Mouse (Mus musculus) CH12.LX (cell line): ENCODE data around the gene Dgkz. TPM values are rescaled to one million over a fixed set of nuclear protein-coding genes. Genes with fewer than 3 reads are reported as not detected.

Source experiments
- DNase-seq: peaks from one replicate; pipeline ENCODE4 v3.0.0-alpha.2; 2013; ENCODE audit errors: extremely low read depth
- H3K27ac ChIP-seq: 2 replicates; pipeline ENCODE4 v1.5.1; 2012; ENCODE audit warnings: low read depth, mild to moderate bottlenecking, control low read depth, moderate library complexity; ENCODE audit not compliant: insufficient read depth
- H3K27me3 ChIP-seq: replicated peaks from 2 replicates; pipeline ENCODE3; 2012; ENCODE audit warnings: inconsistent platforms
- H3K36me3 ChIP-seq, 2 experiments: replicated peaks in 1 of 2; 2 replicates each; pipeline versions ENCODE3 to v1.6.1; 2012; ENCODE audit warnings: inconsistent platforms in 1 of 2, low read length in 1 of 2, mild to moderate bottlenecking in 1 of 2, mixed read lengths in 1 of 2, moderate library complexity in 1 of 2; ENCODE audit not compliant: control insufficient read depth in 1 of 2, insufficient read depth in 1 of 2
- H3K4me1 ChIP-seq, 2 experiments: 2 replicates each; pipeline ENCODE4 v1.6.1; 2012; ENCODE audit warnings: inconsistent platforms in 1 of 2, moderate library complexity in 1 of 2; ENCODE audit not compliant: insufficient read depth in 2 of 2, control insufficient read depth in 1 of 2
- H3K4me2 ChIP-seq: 2 replicates; pipeline ENCODE4 v1.6.1; 2012; ENCODE audit warnings: low read depth, mild to moderate bottlenecking, control low read depth; ENCODE audit not compliant: poor library complexity, insufficient read depth, severe bottlenecking
- H3K4me3 ChIP-seq, 3 experiments: fragments of 150-350 bp in 1 of 3; sonication (generic) in 1 of 3; replicated peaks in 1 of 3; 2 replicates each; pipeline versions ENCODE3 to v1.5.1; 2011 to 2012; ENCODE audit warnings: low read depth in 2 of 3, low read length in 2 of 3, mild to moderate bottlenecking in 2 of 3, moderate library complexity in 2 of 3, control low read depth in 1 of 3, improper control_type of control experiment in 1 of 3, inconsistent platforms in 1 of 3, mixed read lengths in 1 of 3; ENCODE audit not compliant: poor library complexity in 1 of 3
- H3K79me2 ChIP-seq: replicated peaks from 2 replicates; pipeline ENCODE4 v1.6.1; 2012; ENCODE audit warnings: mild to moderate bottlenecking, moderate library complexity; ENCODE audit not compliant: control insufficient read depth, poor library complexity, insufficient read depth, severe bottlenecking; ENCODE audit errors: extremely low read depth
- H3K9ac ChIP-seq: 2 replicates; pipeline ENCODE4 v1.6.1; 2012; ENCODE audit warnings: low read depth, mild to moderate bottlenecking, control low read depth, moderate library complexity; ENCODE audit not compliant: insufficient read depth
- H3K9me3 ChIP-seq: replicated peaks from 2 replicates; pipeline ENCODE3; 2012; ENCODE audit warnings: low read length, inconsistent platforms, mixed read lengths
- BHLHE40 ChIP-seq: IDR thresholded peaks from 2 replicates; pipeline ENCODE4 v1.6.1; 2011; ENCODE audit warnings: mild to moderate bottlenecking, low read depth, low read length, improper control_type of control experiment
- CTCF ChIP-seq, 2 experiments: IDR thresholded peaks in 1 of 2; conservative IDR thresholded peaks in 1 of 2; 2 replicates each; pipeline ENCODE4 v1.5.1; 2011 to 2012; ENCODE audit warnings: low read depth in 2 of 2, low read length in 2 of 2, improper control_type of control experiment in 1 of 2, inconsistent platforms in 1 of 2, mild to moderate bottlenecking in 1 of 2, moderate library complexity in 1 of 2
- E2F4 ChIP-seq: IDR thresholded peaks from 2 replicates; pipeline ENCODE4 v1.6.1; 2011; ENCODE audit warnings: low read depth, low read length, improper control_type of control experiment; ENCODE audit not compliant: insufficient replicate concordance
- EP300 ChIP-seq: IDR thresholded peaks from 2 replicates; pipeline ENCODE4 v1.6.1; 2011; ENCODE audit warnings: low read length, improper control_type of control experiment
- ETS1 ChIP-seq: conservative IDR thresholded peaks from 2 replicates; pipeline ENCODE4 v1.6.1; 2012; ENCODE audit warnings: low read depth, mild to moderate bottlenecking, inconsistent platforms, low read length, improper control_type of control experiment, moderate library complexity
- HCFC1 ChIP-seq: IDR thresholded peaks from 2 replicates; pipeline ENCODE4 v1.6.1; 2012; ENCODE audit warnings: low read depth, mild to moderate bottlenecking, inconsistent platforms, low read length, improper control_type of control experiment
- IRF4 ChIP-seq: IDR thresholded peaks from 2 replicates; pipeline ENCODE4 v1.6.1; 2014; ENCODE audit warnings: low read depth, mild to moderate bottlenecking, inconsistent platforms, low read length, improper control_type of control experiment
- JUND ChIP-seq: conservative IDR thresholded peaks from 2 replicates; pipeline ENCODE4 v1.6.1; 2011; ENCODE audit warnings: low read depth, low read length, improper control_type of control experiment
- KAT2A ChIP-seq: IDR thresholded peaks from 2 replicates; pipeline ENCODE4 v1.6.1; 2012; ENCODE audit warnings: low read length, improper control_type of control experiment, inconsistent platforms; ENCODE audit not compliant: insufficient replicate concordance
- MEF2A ChIP-seq: IDR thresholded peaks from 2 replicates; pipeline ENCODE4 v1.6.1; 2014; ENCODE audit warnings: low read depth, mild to moderate bottlenecking, inconsistent platforms, low read length, improper control_type of control experiment, borderline replicate concordance
- MYC ChIP-seq: IDR thresholded peaks from 2 replicates; pipeline ENCODE4 v1.6.1; 2011; ENCODE audit warnings: low read depth, mild to moderate bottlenecking, improper control_type of control experiment, low read length
- NRF1 ChIP-seq: IDR thresholded peaks from 2 replicates; pipeline ENCODE4 v1.6.1; 2014; ENCODE audit warnings: low read depth, mild to moderate bottlenecking, inconsistent platforms, low read length, improper control_type of control experiment, moderate library complexity
- PAX5 ChIP-seq: IDR thresholded peaks from 2 replicates; pipeline ENCODE4 v1.6.1; 2012; ENCODE audit warnings: low read length, inconsistent platforms, mixed read lengths
- POLR2AphosphoS2 ChIP-seq: IDR thresholded peaks from 2 replicates; pipeline ENCODE4 v1.6.1; 2011; ENCODE audit warnings: low read depth, low read length, improper control_type of control experiment
- RAD21 ChIP-seq: IDR thresholded peaks from 2 replicates; pipeline ENCODE4 v1.6.1; 2011; ENCODE audit warnings: low read depth, mild to moderate bottlenecking, low read length, improper control_type of control experiment, moderate library complexity
- SIN3A ChIP-seq: IDR thresholded peaks from 2 replicates; pipeline ENCODE4 v1.6.1; 2012; ENCODE audit warnings: low read length, improper control_type of control experiment, inconsistent platforms
- SMC3 ChIP-seq: IDR thresholded peaks from 2 replicates; pipeline ENCODE4 v1.6.1; 2011; ENCODE audit warnings: low read depth, low read length, improper control_type of control experiment
- TBP ChIP-seq: conservative IDR thresholded peaks from 2 replicates; pipeline ENCODE4 v1.6.1; 2011; ENCODE audit warnings: low read depth, low read length, improper control_type of control experiment
- TCF12 ChIP-seq: IDR thresholded peaks from 2 replicates; pipeline ENCODE4 v1.6.1; 2014; ENCODE audit warnings: low read depth, mild to moderate bottlenecking, inconsistent platforms, low read length, improper control_type of control experiment
- UBTF ChIP-seq: IDR thresholded peaks from 2 replicates; pipeline ENCODE4 v1.6.1; 2012; ENCODE audit warnings: low read depth, mild to moderate bottlenecking, inconsistent platforms, low read length, improper control_type of control experiment, moderate library complexity
- USF1 ChIP-seq: IDR thresholded peaks from 2 replicates; pipeline ENCODE4 v1.6.1; 2014; ENCODE audit warnings: low read depth, mild to moderate bottlenecking, inconsistent platforms, low read length, improper control_type of control experiment
- ZMIZ1 ChIP-seq: IDR thresholded peaks from 2 replicates; pipeline ENCODE4 v1.6.1; 2012; ENCODE audit warnings: low read depth, mild to moderate bottlenecking, inconsistent platforms, low read length, improper control_type of control experiment
- ZNF384 ChIP-seq: IDR thresholded peaks from 2 replicates; pipeline ENCODE4 v1.6.1; 2012; ENCODE audit warnings: low read depth, low read length, improper control_type of control experiment, inconsistent platforms
- dilution Hi-C: fragments of 300-500 bp; cut with MboI; formaldehyde crosslinking; loops from 2 replicates; pipeline ENCODE4 v1.14.3; 2020; ENCODE audit warnings: low sequenced_read_pairs; ENCODE audit not compliant: extremely low pct_unique_long_range_greater_than_20kb, extremely low pct_ligation_motif_present
- in situ Hi-C: fragments of 300-500 bp; cut with MboI; formaldehyde crosslinking; loops from 3 replicates; pipeline ENCODE4 v1.14.3; 2019; ENCODE audit warnings: low sequenced_read_pairs, low pct_ligation_motif_present, low pct_unique_long_range_greater_than_20kb, mixed read lengths
- polyA plus RNA-seq: library from polyadenylated mRNA; unstranded; fragments of >175 nt; gene quantifications from 2 replicates; pipeline ENCODE4 v1.2.1, GENCODE M21; 2012; ENCODE audit warnings: low read depth; ENCODE audit not compliant: insufficient read length
- total RNA-seq, 2 experiments: library from RNA; depleted of rRNA; stranded (reverse); fragments of 300-350 nt in 1 of 2; fragments of >200 nt in 1 of 2; gene quantifications; 2 replicates each; pipeline ENCODE4 v1.2.3; 2012 to 2014

Gene Dgkz
- total and polyA plus RNA-seq, 3 experiments: 38.6 to 60.2 (median 50.4) TPM

- TF ChIP-seq EP300: no peak
- no peak for TF ChIP-seq HCFC1
- TF ChIP-seq PAX5: no peak
- Histone ChIP-seq H3K4me2 (no peak overlapping the region), H3K9me3 (no peaks in the 10 kb centered on the region), H3K36me3 (no peaks in the 10 kb centered on the region), H3K9ac (no peak overlapping the region), H3K27me3 (peaks cover 93% of the 10 kb centered on the region), H3K27ac (no peak overlapping the region), H3K79me2 (no peaks in the 10 kb centered on the region), H3K4me3 (no peak overlapping the region), H3K4me1 (no peaks in the 10 kb centered on the region)
- dilution Hi-C loops: no loop called here
- no peak for DNase-seq
- in situ Hi-C loops: no loop called here
These were observed 38.6 kb upstream of the Dgkz start for GRCm38 (mm10) chr2:92014248-92014647.

DNA sequence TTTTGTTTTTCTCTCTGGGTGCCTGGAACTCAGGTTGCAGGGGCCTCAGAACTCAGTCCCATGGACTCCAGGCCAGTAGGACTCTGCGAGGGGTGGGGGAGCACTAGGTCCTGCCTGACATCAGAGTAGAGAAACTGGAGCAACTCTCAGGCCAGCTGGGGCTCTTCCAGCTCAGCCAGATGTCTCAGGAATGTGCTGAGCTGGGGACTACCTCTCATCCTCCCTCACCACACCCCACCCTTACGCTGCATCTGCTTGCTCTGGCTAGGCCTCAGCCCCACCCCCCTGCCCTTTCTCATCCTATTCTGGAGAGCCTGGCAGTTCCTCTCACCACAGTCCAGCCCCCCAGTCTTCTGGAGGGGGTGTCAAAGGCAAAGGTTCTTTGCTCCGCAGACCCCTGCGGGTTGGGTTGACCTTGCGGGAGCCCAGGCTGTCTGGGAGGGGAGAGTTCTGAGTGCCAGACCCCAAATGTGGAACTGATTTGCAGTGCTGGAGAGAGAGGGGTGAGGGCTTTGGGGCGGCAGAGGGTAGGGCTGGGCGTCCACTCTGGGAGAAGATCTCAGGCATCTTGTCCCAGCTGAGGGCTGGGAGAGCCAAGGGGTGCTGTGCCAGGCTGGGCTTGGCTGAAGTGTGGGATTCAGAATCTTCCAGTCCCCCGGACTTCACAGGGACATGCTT, 37.2 kb upstream of the Dgkz start:
- no peak overlapping the region for H3K9ac ChIP-seq
- H3K36me3 ChIP-seq: no peaks in the 10 kb centered on the region
- no peak for DNase-seq
- H3K4me3 ChIP-seq: no peak overlapping the region
- H3K4me2 ChIP-seq: no peak overlapping the region
- TF ChIP-seq IRF4: no peak
- no peak for TF ChIP-seq NRF1
- TF ChIP-seq SMC3: no peak
- TF ChIP-seq PAX5: no peak
- no peak for TF ChIP-seq JUND
- TF ChIP-seq MYC: no peak
- no peak for TF ChIP-seq HCFC1
- TF ChIP-seq BHLHE40: no peak
- TF ChIP-seq, all 38 proteins: peak for 0
- no peaks in the 10 kb centered on the region for H3K9me3 ChIP-seq
- in situ Hi-C loops: no loop called here
- no peaks in the 10 kb centered on the region for H3K79me2 ChIP-seq
- dilution Hi-C loops: no loop called here
- H3K27me3 ChIP-seq: peaks cover 84% of the 10 kb centered on the region
- no peak overlapping the region for H3K27ac ChIP-seq
- peaks cover 0 to 6% of the 10 kb centered on the region in 2 experiments; a peak in 2 of 4 replicates for H3K4me1 ChIP-seq

DNA sequence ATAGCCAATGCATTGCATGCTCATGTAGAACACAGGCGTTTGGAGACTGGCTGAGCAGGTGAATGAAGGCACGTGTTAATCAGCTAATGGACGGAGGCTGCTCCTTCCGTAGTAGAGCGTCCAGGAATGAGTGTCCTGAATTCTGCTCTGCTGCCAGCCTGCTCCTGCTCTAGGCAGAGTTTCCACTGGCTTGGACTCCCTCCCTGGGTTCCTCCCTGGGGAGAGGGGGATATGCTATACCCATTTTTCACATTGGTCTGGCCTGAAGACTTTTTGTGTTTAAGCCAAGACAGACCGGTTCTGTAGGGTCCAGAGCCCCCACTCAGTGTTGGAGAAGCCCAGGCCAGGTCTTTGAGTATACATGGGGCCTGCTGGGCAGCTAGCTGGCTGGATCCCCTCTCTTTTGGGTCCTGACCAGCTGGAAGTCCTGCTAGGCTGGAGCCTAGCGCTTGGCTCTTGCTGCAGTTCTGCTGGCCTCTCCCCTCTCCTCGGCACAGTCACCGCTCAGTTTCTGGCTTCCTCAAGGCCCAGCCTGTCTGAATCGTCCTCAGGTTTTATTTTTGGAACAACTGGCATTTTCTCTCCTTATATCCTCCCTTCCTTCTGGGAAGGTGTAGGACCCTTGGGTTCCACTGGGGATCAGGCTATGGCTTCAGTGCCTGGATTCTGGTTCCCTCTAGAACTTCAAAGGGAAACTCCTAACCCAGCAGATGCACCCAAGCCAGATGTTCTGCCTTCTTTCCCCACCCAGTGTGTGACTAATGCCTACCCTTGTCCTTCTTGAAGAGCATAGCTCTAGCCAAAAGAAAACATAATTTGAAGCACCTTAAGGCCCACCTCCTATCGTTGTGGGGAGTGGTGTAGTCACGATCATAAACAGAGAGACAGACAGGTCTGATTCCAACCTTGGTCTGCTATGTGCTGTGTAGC, 36.0 kb upstream of the Dgkz start:
- Histone ChIP-seq H3K79me2 (no peaks in the 10 kb centered on the region), H3K4me2 (no peak overlapping the region), H3K4me3 (no peak overlapping the region), H3K27me3 (peaks cover 81% of the 10 kb centered on the region), H3K36me3 (no peaks in the 10 kb centered on the region), H3K9ac (no peak overlapping the region), H3K9me3 (no peaks in the 10 kb centered on the region), H3K4me1 (peaks cover 3 to 13% of the 10 kb centered on the region in 2 experiments; a peak in 3 of 4 replicates), H3K27ac (no peak overlapping the region)
- dilution Hi-C loops: no loop called here
- DNase-seq: no peak
- in situ Hi-C loops: no loop called here
- TF ChIP-seq TBP (no peak), ZNF384 (no peak), SIN3A (no peak), RAD21 (no peak), MEF2A (no peak), ETS1 (no peak), IRF4 (no peak), USF1 (no peak), KAT2A (no peak), TCF12 (no peak), CTCF (conservative IDR thresholded peaks at IDR 0.05 in 1 of 2, IDR thresholded peaks at IDR 0.05 in 1 of 2; ENCODE audit: low read depth in 2 of 2, low read length in 2 of 2) (no peak), E2F4 (no peak), ZMIZ1 (no peak), UBTF (no peak), POLR2AphosphoS2 (no peak), JUND (no peak)
